Mouse (Mus musculus) thymus, adult 18-20 months (tissue): Measurements from ENCODE around the gene Gphb5.
"Not testable (repeated sequence)": the region's sequence is repeated elsewhere in the genome, so short reads cannot be mapped to it uniquely, and the experiment has no call there.

Experiments
- DNase-seq, 2 experiments: peaks; one replicate each; pipeline ENCODE4 v3.0.0; 2022; ENCODE audit warnings: mixed read lengths in 2 of 2

Gene Gphb5

GRCm38 (mm10) chr12:75416681-75417080 is at the start of gene Gphb5:
Gene Gphb5 (minus strand): TSS chr12:75416781.
- no peak for DNase-seq

GRCm38 (mm10) chr12:75466206-75466605 is 49.6 kb upstream of the Gphb5 start:
- DNase-seq, result no peak

GRCm38 (mm10) chr12:75464016-75464769 is 47.6 kb upstream of the Gphb5 start:
- DNase-seq, result no peak

GRCm38 (mm10) chr12:75460561-75460960 is 44.0 kb upstream of the Gphb5 start:
- no peak for DNase-seq

- DNase-seq, result no peak
Measured at GRCm38 (mm10) chr12:75459656-75460055, 43.1 kb upstream of the Gphb5 start.

GRCm38 (mm10) chr12:75453441-75453840 is 36.9 kb upstream of the Gphb5 start:
- DNase-seq, result no peak

GRCm38 (mm10) chr12:75453027-75453426 is 36.4 kb upstream of the Gphb5 start:
- no peak for DNase-seq

- DNase-seq, result no peak
Measured at GRCm38 (mm10) chr12:75450592-75450991, 34.0 kb upstream of the Gphb5 start.

- peak; percentile 31 to 48 for DNase-seq
Measured at GRCm38 (mm10) chr12:75450011-75450410, 33.4 kb upstream of the Gphb5 start.

- peak; percentile 18 to 61 for DNase-seq
Measured at GRCm38 (mm10) chr12:75449475-75449966, 32.9 kb upstream of the Gphb5 start.

GRCm38 (mm10) chr12:75448921-75449320 is 32.3 kb upstream of the Gphb5 start:
- DNase-seq, result peak; percentile 11 to 32

GRCm38 (mm10) chr12:75446245-75446644 is 29.7 kb upstream of the Gphb5 start:
- DNase-seq, result no peak

- not testable (repeated sequence) for DNase-seq
Measured at GRCm38 (mm10) chr12:75432400-75432799, 15.8 kb upstream of the Gphb5 start.

GRCm38 (mm10) chr12:75429685-75430396 is 13.3 kb upstream of the Gphb5 start:
- no peak for DNase-seq

- DNase-seq, result no peak
Measured at GRCm38 (mm10) chr12:75428719-75429118, 12.1 kb upstream of the Gphb5 start.

GRCm38 (mm10) chr12:75425882-75426281 is 9.3 kb upstream of the Gphb5 start:
- no peak for DNase-seq

GRCm38 (mm10) chr12:75424817-75425216 is 8.2 kb upstream of the Gphb5 start:
- DNase-seq, result no peak

- no peak for DNase-seq
Measured at GRCm38 (mm10) chr12:75424359-75424758, 7.8 kb upstream of the Gphb5 start.

GRCm38 (mm10) chr12:75414991-75415390 is 1.6 kb downstream of the Gphb5 start:
- DNase-seq, result peak in 1 of 2 experiments; percentile 18

- peak in 1 of 2 experiments; percentile 20 for DNase-seq
Measured at GRCm38 (mm10) chr12:75412964-75413363, 3.6 kb downstream of the Gphb5 start.

GRCm38 (mm10) chr12:75397077-75397476 is 19.5 kb downstream of the Gphb5 start:
- no peak for DNase-seq

- DNase-seq, result no peak
Measured at GRCm38 (mm10) chr12:75396616-75397015, 20.0 kb downstream of the Gphb5 start.

- DNase-seq, result no peak
Measured at GRCm38 (mm10) chr12:75394011-75394773, 22.4 kb downstream of the Gphb5 start.
